Mouse (Mus musculus) stomach, postnatal 0 days (tissue): ENCODE measurements around the gene Ssbp3.

ENCODE experiments used
- CTCF ChIP-seq: IDR thresholded peaks from 2 replicates; pipeline ENCODE4 v1.5.1; 2016; ENCODE audit warnings: antibody characterized with exemption, low read depth, mild to moderate bottlenecking, moderate library complexity
- EP300 ChIP-seq: optimal IDR thresholded peaks from 2 replicates; pipeline ENCODE3; 2016; ENCODE audit warnings: antibody characterized with exemption

DNA sequence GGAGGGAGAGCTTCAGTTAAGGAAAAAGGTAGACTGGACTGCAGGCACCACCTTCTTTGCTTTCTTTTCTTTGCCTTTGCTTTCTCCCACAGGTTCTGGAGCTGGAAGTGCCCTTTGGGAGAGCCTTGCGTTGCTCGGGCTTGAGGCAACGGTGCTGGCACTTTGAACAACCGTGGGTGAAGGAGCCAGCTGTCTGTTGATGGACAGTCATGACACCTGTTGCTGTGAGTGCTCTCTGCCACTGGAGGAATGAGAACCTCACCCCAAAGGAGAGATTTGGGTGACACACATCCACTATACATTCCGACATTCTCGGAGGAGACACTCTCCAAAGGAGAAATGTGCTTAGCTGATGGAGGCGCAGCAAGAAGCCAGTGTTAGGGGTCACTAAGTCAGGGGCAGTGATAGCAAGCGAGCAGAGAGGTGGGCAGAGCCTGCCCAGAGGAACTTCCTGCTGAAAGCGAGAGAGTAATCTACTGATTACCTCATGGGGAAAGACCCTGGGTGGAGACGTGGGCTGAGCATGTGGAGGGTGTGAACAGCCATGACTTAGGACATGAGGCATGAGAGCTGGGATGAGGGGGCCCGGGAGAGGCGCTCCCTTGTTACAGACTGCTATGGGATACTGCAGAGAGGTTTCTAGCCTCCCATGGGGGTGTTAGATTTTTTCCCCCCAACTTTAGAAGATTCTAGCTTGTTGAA is 41.6 kb upstream of the Ssbp3 start:
- TF ChIP-seq CTCF = no peak
- TF ChIP-seq EP300 = no peak
